Mouse (Mus musculus) bone marrow macrophage, adult 2 months (primary cell): ENCODE measurements at regions not wholly inside any gene's neighbourhood (a gene's known extent, or its start where the extent isn't known, plus 50 kb on each side); places are given as distances from the start of the nearest gene placed in this dataset.

Experiments
- CTCF ChIP-seq: IDR thresholded peaks from 2 replicates; pipeline ENCODE4 v1.5.1; 2012; ENCODE audit warnings: low read depth, mild to moderate bottlenecking, low read length, moderate library complexity
- POLR2A ChIP-seq: IDR thresholded peaks from 2 replicates; pipeline ENCODE4 v1.6.1; 2012; ENCODE audit warnings: mild to moderate bottlenecking, low read depth, low read length, borderline replicate concordance

- TF ChIP-seq POLR2A, result no peak
- no peak for TF ChIP-seq CTCF
Measured at GRCm38 (mm10) chr19:54252145-54252664, 208.3 kb downstream of the Adra2a start.
